Mouse (Mus musculus) lung, embryonic 14.5 days (tissue): Measurements from ENCODE around the gene Rgsl1. TPM values are rescaled to one million over a fixed set of nuclear protein-coding genes. Genes with fewer than 3 reads are reported as not detected.
"Not testable (repeated sequence)": the region's sequence is repeated elsewhere in the genome, so short reads cannot be mapped to it uniquely, and the experiment has no call there.

ENCODE experiments used
- ATAC-seq: fragments of 200-750 bp; cut with Nextera tagmentation; 2 replicates; pipeline ENCODE4 v1.8.0; 2017; ENCODE audit warnings: mild to moderate bottlenecking, moderate TSS enrichment, moderate library complexity; ENCODE audit not compliant: insufficient read depth
- DNase-seq: peaks from one replicate; pipeline ENCODE4 v3.0.0-alpha.2; 2015
- H3K27ac ChIP-seq: fragments of 300-500 bp; sonication (generic); 2 replicates; pipeline ENCODE4 v1.5.1; 2014; ENCODE audit warnings: low read depth, mild to moderate bottlenecking, moderate library complexity
- H3K27me3 ChIP-seq: fragments of 300-500 bp; sonication (generic); 2 replicates; pipeline ENCODE4 v1.6.1; 2014; ENCODE audit warnings: low read length, control low read depth; ENCODE audit not compliant: insufficient read depth
- H3K36me3 ChIP-seq: fragments of 300-500 bp; sonication (generic); 2 replicates; pipeline ENCODE4 v1.6.1; 2014; ENCODE audit warnings: control low read depth; ENCODE audit not compliant: insufficient read depth
- H3K4me1 ChIP-seq: fragments of 300-500 bp; sonication (generic); 2 replicates; pipeline ENCODE4 v1.6.1; 2014; ENCODE audit warnings: antibody characterized with exemption, control low read depth; ENCODE audit not compliant: insufficient read depth
- H3K4me2 ChIP-seq: fragments of 300-500 bp; sonication (generic); 2 replicates; pipeline ENCODE4 v1.6.1; 2014; ENCODE audit warnings: mild to moderate bottlenecking
- H3K4me3 ChIP-seq: fragments of 300-500 bp; sonication (generic); 2 replicates; pipeline ENCODE4 v1.5.1; 2014; ENCODE audit warnings: low read depth, low read length
- H3K9ac ChIP-seq: fragments of 300-500 bp; sonication (generic); 2 replicates; pipeline ENCODE4 v1.6.1; 2014
- H3K9me3 ChIP-seq: fragments of 300-500 bp; sonication (generic); 2 replicates; pipeline ENCODE4 v1.6.1; 2016; ENCODE audit warnings: low read depth, low read length, control low read depth
- CTCF ChIP-seq: IDR thresholded peaks from 2 replicates; pipeline ENCODE4 v1.5.1; 2016; ENCODE audit warnings: antibody characterized with exemption, low read depth
- WGBS: fragments of 180-500 bp; shearing (Covaris S2); extraction: QIAGEN DNeasy Blood & Tissue Kit; methylation state at CpG from one replicate; pipeline ENCODE4 v1.1.7; 2014; 5-methylcytosine and 5-hydroxymethylcytosine counted together
- polyA plus RNA-seq: library from polyadenylated mRNA; unstranded; fragments of >200 nt; fragmentation: Nextera tagmentation; extraction: Ambion mirVana; gene quantifications from 2 replicates; pipeline ENCODE4 v1.2.1, GENCODE M21; 2014

Rgsl1 gene
- polyA plus RNA-seq = not detected in 2 replicates

GRCm38 (mm10) chr1:153844042-153844441, at the start of gene Rgsl1:
TSS of gene Rgsl1 (minus strand) at chr1:153844142.
- no peak for TF ChIP-seq CTCF
- no peaks in the 10 kb centered on the region for H3K9me3 ChIP-seq
- H3K27ac ChIP-seq = no peak within 1 kb of the TSS
- no peaks in the 10 kb centered on the region for H3K36me3 ChIP-seq
- no peaks in the 10 kb centered on the region for H3K27me3 ChIP-seq
- no peaks in the 10 kb centered on the region for H3K4me1 ChIP-seq
- H3K4me3 ChIP-seq = no peak within 1 kb of the TSS
- 92% methylated on average over 8 of the region's 8 CpGs for WGBS
- no peak for ATAC-seq
- no peak within 1 kb of the TSS for H3K4me2 ChIP-seq
- no peak within 1 kb of the TSS for H3K9ac ChIP-seq
- no peak for DNase-seq

DNA sequence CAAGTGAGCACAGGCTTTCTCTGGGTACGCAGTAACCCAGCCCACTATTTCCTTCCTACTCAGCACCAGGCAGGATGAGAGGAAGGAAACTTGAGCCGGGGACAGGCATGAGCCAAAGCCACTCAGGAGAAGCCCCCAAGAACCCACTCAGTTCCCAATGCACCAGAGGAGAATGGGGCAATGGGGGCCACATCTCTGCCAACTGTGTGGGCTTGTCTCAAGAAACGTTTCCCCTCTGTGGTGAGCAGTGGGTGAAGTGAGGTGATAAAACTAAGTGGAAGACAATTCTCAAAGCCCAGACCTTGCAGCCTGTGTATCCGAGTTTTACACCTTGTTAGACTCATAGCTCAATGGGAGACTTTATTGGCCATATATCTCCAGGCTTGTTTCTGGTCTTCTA, 47.5 kb upstream of the Rgsl1 start, which contains the start of gene Teddm1a:
Gene Teddm1a, plus strand, starts transcription at position 301 of the 400 bp plus-strand sequence.
- TF ChIP-seq CTCF = no peak
- no peak within 1 kb of the TSS for H3K4me3 ChIP-seq
- no peak for DNase-seq
- H3K4me2 ChIP-seq = no peak within 1 kb of the TSS
- H3K36me3 ChIP-seq = no peaks in the 10 kb centered on the region
- no peaks in the 10 kb centered on the region for H3K9me3 ChIP-seq
- 47% methylated on average over 4 of the region's 4 CpGs for WGBS
- no peak within 1 kb of the TSS for H3K9ac ChIP-seq
- H3K4me1 ChIP-seq = 0 out of 2 replicates have a peak, but pooled peaks cover 2% of the 10 kb centered on the region
- H3K27me3 ChIP-seq = no peaks in the 10 kb centered on the region
- no peak within 1 kb of the TSS for H3K27ac ChIP-seq
- no peak for ATAC-seq

GRCm38 (mm10) chr1:153890121-153890520, 46.2 kb upstream of the Rgsl1 start:
- H3K9ac ChIP-seq = no peak overlapping the region
- H3K27ac ChIP-seq = no peak overlapping the region
- no peak for TF ChIP-seq CTCF
- H3K27me3 ChIP-seq = no peaks in the 10 kb centered on the region
- 93% methylated on average over 10 of the region's 10 CpGs for WGBS
- no peak overlapping the region for H3K4me3 ChIP-seq
- no peak for ATAC-seq
- 0 out of 2 replicates have a peak, but pooled peaks cover 2% of the 10 kb centered on the region for H3K4me1 ChIP-seq
- H3K9me3 ChIP-seq = no peaks in the 10 kb centered on the region
- DNase-seq = no peak
- no peaks in the 10 kb centered on the region for H3K36me3 ChIP-seq
- no peak overlapping the region for H3K4me2 ChIP-seq

DNA sequence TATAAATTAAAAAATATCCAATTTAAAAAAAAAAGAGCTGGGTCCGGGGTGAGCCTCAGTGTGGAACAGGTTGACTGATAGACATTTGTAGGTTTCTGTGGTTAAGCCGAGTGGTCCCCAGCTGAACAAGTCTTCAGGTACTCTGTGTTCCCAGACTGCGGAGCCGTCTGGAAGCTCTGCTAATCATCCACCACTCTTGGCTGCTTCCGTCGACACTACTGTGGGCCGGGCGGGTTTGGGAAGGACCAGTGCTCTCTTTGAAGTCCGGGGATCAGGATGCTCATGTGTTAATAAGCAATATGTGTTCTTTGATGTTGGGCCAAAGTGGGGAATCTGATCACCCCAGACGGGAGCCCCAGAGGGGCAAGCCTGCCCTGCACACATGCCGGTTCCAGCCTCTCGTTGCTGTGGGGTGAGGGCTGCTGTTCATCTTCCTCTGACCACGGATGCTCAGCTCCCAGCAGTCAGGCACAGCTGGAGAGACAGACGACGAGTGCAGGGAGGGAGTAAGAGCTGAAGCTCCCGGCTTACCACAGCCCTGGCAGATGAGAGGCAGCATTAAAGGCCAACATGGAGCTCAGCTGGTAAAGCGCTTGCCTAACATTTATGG, 42.2 kb upstream of the Rgsl1 start:
- Histone ChIP-seq H3K27ac (no peak overlapping the region), H3K4me3 (no peak overlapping the region), H3K4me2 (no peak overlapping the region), H3K4me1 (no peaks in the 10 kb centered on the region), H3K27me3 (no peaks in the 10 kb centered on the region), H3K9ac (no peak overlapping the region), H3K36me3 (no peaks in the 10 kb centered on the region), H3K9me3 (no peaks in the 10 kb centered on the region)
- DNase-seq (no peak), ATAC-seq (peak; percentile 49)
- WGBS = 24% methylated on average over 17 of the region's 17 CpGs
- TF ChIP-seq CTCF = no peak

DNA sequence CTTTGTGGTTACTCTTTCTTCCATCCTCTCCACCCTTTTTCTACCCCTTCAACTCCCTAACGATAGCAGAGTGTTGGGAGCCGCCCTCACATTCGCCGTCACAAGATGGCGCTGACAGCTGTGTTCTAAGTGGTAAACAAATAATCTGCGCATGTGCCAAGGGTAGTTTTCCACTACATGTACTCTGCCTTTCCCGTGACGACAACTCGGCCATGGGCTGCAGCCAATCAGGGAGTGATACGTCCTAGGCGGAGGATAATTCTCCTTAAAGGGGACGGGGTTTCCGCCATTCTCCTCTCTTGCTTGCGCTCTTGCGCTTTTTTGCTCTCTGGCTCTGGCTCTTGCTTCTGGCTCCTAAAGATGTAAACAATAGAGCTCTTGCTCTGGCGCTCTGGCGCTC, 36.4 kb upstream of the Rgsl1 start:
- WGBS = 94% methylated on average over 17 of the region's 17 CpGs
- not testable (repeated sequence) for H3K4me3 ChIP-seq, H3K36me3 ChIP-seq, ATAC-seq, H3K4me2 ChIP-seq, H3K27ac ChIP-seq, H3K4me1 ChIP-seq, H3K27me3 ChIP-seq, H3K9me3 ChIP-seq, DNase-seq, H3K9ac ChIP-seq

DNA sequence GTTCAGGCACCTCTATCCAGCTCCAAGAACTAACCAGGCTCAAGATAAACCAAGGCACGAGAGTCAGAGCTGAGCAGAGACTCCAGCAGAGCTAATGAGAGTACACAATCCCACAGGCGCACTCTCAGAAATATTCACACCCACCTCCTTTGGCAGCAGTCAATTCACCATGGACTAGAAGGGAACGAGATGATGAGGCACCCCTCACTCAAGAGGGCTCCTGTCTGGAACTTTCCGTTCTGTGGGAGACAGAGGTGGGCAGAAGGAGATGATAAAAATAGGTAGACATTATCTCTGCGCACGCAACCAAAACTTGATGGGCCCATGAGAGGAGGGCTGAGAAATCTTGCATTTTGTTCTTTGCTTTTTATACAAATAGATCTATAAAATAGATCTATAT, 30.1 kb upstream of the Rgsl1 start, which contains the start of gene Teddm1b:
Gene Teddm1b, plus strand, starts transcription at position 301 of the 400 bp plus-strand sequence.
- no peaks in the 10 kb centered on the region for H3K36me3 ChIP-seq
- H3K27me3 ChIP-seq = no peaks in the 10 kb centered on the region
- no peaks in the 10 kb centered on the region for H3K9me3 ChIP-seq
- no peaks in the 10 kb centered on the region for H3K4me1 ChIP-seq
- WGBS = 76% methylated on average over 6 of the region's 6 CpGs
- no peak within 1 kb of the TSS for H3K4me3 ChIP-seq
- no peak within 1 kb of the TSS for H3K27ac ChIP-seq
- ATAC-seq = no peak
- H3K4me2 ChIP-seq = no peak within 1 kb of the TSS
- no peak for DNase-seq
- no peak within 1 kb of the TSS for H3K9ac ChIP-seq
- no peak for TF ChIP-seq CTCF

DNA sequence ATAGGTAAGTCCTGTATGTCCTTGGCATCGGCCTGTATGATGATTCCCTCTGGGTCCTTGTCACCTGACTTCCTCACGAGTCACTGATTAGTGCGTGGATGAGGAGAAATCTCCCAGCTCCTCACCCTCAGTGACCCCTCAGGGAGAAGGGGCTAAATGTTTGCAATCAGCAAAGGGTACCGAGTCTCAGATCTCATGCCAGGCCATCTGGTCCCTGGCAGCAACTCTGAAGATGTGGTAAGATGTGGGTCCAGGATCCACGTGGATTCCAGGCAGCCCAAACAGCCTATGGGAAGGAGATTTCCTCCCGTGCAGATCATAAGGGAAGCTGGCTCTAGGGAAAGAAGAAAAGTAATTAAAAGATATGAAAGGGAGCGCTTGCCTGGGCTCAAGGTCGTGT, 12.0 kb upstream of the Rgsl1 start:
- H3K27me3 ChIP-seq = no peaks in the 10 kb centered on the region
- ATAC-seq = no peak
- WGBS = 72% methylated on average over 8 of the region's 8 CpGs

GRCm38 (mm10) chr1:153852696-153853095, 8.8 kb upstream of the Rgsl1 start:
- not testable (repeated sequence) for DNase-seq, H3K4me2 ChIP-seq, ATAC-seq, H3K27ac ChIP-seq, H3K9me3 ChIP-seq, H3K4me1 ChIP-seq, H3K9ac ChIP-seq, H3K27me3 ChIP-seq, H3K4me3 ChIP-seq, H3K36me3 ChIP-seq
- WGBS = 65% methylated on average over 7 of the region's 7 CpGs

More for the DNA sequence above, 12.0 kb upstream of the Rgsl1 start:
- DNase-seq = no peak
- Histone ChIP-seq H3K9me3 (no peaks in the 10 kb centered on the region), H3K9ac (no peak overlapping the region), H3K4me3 (no peak overlapping the region), H3K4me2 (no peak overlapping the region), H3K36me3 (no peaks in the 10 kb centered on the region), H3K27ac (no peak overlapping the region), H3K4me1 (no peaks in the 10 kb centered on the region)
- no peak for TF ChIP-seq CTCF
